Comparison of ENCODE assay signal across 17 mouse cellular contexts in genomic region chr5:18027531-18027930, GRCm38 (mm10).
DNase-seq lines count a peak whose midpoint lies in the region; ATAC-seq and TF ChIP-seq lines count a peak whose summit lies in the region.
"Had no signal": no experiment of that assay in that cellular context is flagged by ENCODE, and none has a peak within 500 bp of the region (broad histone marks: within the 10 kb centered on the region; RNA-seq: fewer than 3 reads in every experiment).

No protein-coding gene starts in this region.

- no peak overlapping the region for H3K27ac ChIP-seq in ES-E14 (ENCODE audit: insufficient read depth, low read depth, low read length, poor library complexity, severe bottlenecking)
- no peak overlapping the region for H3K27ac ChIP-seq in forebrain, embryonic 13.5 days
- H3K27ac ChIP-seq: embryonic facial prominence, embryonic 10.5 days; embryonic facial prominence, embryonic 12.5 days had no signal

- 91% methylated on average over 3 of the region's 3 CpGs for WGBS in forebrain, embryonic 13.5 days

- in situ Hi-C loops in ES-E14 (cut with MboI; ENCODE audit: low sequenced_read_pairs in 2 of 2, unreplicated experiment in 2 of 2): no loop called here

- ATAC-seq in forebrain, embryonic 13.5 days: no peak
- ATAC-seq: forebrain, embryonic 14.5 days; forebrain, embryonic 16.5 days had no signal

- H3K4me1 ChIP-seq in ES-E14 (ENCODE audit: control insufficient read depth in 2 of 2, insufficient read depth in 2 of 2, low read length in 2 of 2, poor library complexity in 1 of 2): 0 out of 4 replicates have a peak, but pooled peaks cover 0 to 2% of the 10 kb centered on the region in 2 experiments
- H3K4me1 ChIP-seq in forebrain, embryonic 13.5 days: no peaks in the 10 kb centered on the region
- H3K4me1 ChIP-seq: embryonic facial prominence, embryonic 10.5 days; embryonic facial prominence, embryonic 12.5 days had no signal

- DNase-seq in ES-CJ7 (ENCODE audit: low read depth, low spot score): peak; percentile 73
- DNase-seq in ES-E14 (ENCODE audit: low read depth, low spot score): peak; percentile 38
- peak; percentile 72 for DNase-seq in ZHBTc4 (ENCODE audit: low read depth, low spot score)
- DNase-seq in ovary, adult 18-20 months (ENCODE audit: low spot score): no peak
- DNase-seq: adrenal gland, adult 2 months; adrenal gland, postnatal 10 days; adrenal gland, postnatal 25 days; cerebellum, adult 11 months; cerebellum, adult 18-20 months; cerebellum, adult 8-10 months; cerebellum, adult 9-11 months; cerebellum, postnatal 14 days had no signal

- no peak overlapping the region for H3K9ac ChIP-seq in ES-E14 (ENCODE audit: insufficient read depth, low read depth, low read length, poor library complexity, severe bottlenecking)
- no peak overlapping the region for H3K9ac ChIP-seq in forebrain, embryonic 13.5 days
- H3K9ac ChIP-seq: embryonic facial prominence, embryonic 12.5 days had no signal

- H3K4me3 ChIP-seq in ES-E14 (ENCODE audit: insufficient read depth in 1 of 2, low read depth in 1 of 2, low read length in 2 of 2, poor library complexity in 1 of 2, severe bottlenecking in 1 of 2): no peak overlapping the region
- no peak overlapping the region for H3K4me3 ChIP-seq in forebrain, embryonic 13.5 days
- H3K4me3 ChIP-seq: embryonic facial prominence, embryonic 10.5 days; embryonic facial prominence, embryonic 12.5 days had no signal

- no peaks in the 10 kb centered on the region for H3K27me3 ChIP-seq in forebrain, embryonic 13.5 days
- H3K27me3 ChIP-seq: embryonic facial prominence, embryonic 12.5 days had no signal

- no peaks in the 10 kb centered on the region for H3K9me3 ChIP-seq in ES-E14 (ENCODE audit: control insufficient read depth, insufficient read depth, low read depth, low read length)
- no peaks in the 10 kb centered on the region for H3K9me3 ChIP-seq in forebrain, embryonic 13.5 days (replicated peaks)
- H3K9me3 ChIP-seq: embryonic facial prominence, embryonic 10.5 days; embryonic facial prominence, embryonic 12.5 days had no signal

- no peak overlapping the region for H3K4me2 ChIP-seq in forebrain, embryonic 13.5 days
- H3K4me2 ChIP-seq: embryonic facial prominence, embryonic 12.5 days had no signal

- H3K36me3 ChIP-seq in ES-E14 (ENCODE audit: control insufficient read depth, insufficient read depth, low read length, poor library complexity, severe bottlenecking): no peaks in the 10 kb centered on the region
- no peaks in the 10 kb centered on the region for H3K36me3 ChIP-seq in forebrain, embryonic 13.5 days (ENCODE audit: poor library complexity, severe bottlenecking)
- H3K36me3 ChIP-seq: embryonic facial prominence, embryonic 10.5 days; embryonic facial prominence, embryonic 12.5 days had no signal

TF ChIP-seq in ES-E14, 5 proteins besides CTCF, POLR2A, EP300 and RAD21:
- TF ChIP-seq ZC3H11A (IDR thresholded peaks at IDR 0.05; ENCODE audit: borderline replicate concordance, low read depth, low read length) (no peak), CHD2 (IDR thresholded peaks at IDR 0.05; ENCODE audit: low read depth, low read length) (no peak), MAFK (IDR thresholded peaks at IDR 0.05; ENCODE audit: insufficient read depth, low read depth, low read length) (no peak), HCFC1 (IDR thresholded peaks at IDR 0.05; ENCODE audit: borderline replicate concordance, insufficient read depth, low read length) (no peak), ZNF384 (IDR thresholded peaks at IDR 0.05; ENCODE audit: low read depth, low read length) (no peak)
